Mouse (Mus musculus) forebrain, embryonic 15.5 days (tissue): Measurements from ENCODE around the gene 4933424G06Rik. TPM values are rescaled to one million over a fixed set of nuclear protein-coding genes. Genes with fewer than 3 reads are reported as not detected.

ENCODE experiments used
- ATAC-seq: fragments of 200-750 bp; cut with Nextera tagmentation; replicated peaks from 2 replicates; pipeline ENCODE4 v1.8.0; 2017; ENCODE audit warnings: mild to moderate bottlenecking, moderate TSS enrichment, moderate library complexity
- H3K27ac ChIP-seq: fragments of 300-500 bp; sonication (generic); replicated peaks from 2 replicates; pipeline ENCODE4 v1.5.1; 2015; ENCODE audit warnings: mild to moderate bottlenecking, inconsistent platforms
- H3K27me3 ChIP-seq: fragments of 300-500 bp; sonication (generic); 2 replicates; pipeline ENCODE4 v1.6.1; 2015; ENCODE audit warnings: inconsistent platforms
- H3K36me3 ChIP-seq: fragments of 300-500 bp; sonication (generic); 2 replicates; pipeline ENCODE4 v1.6.1; 2015; ENCODE audit warnings: mild to moderate bottlenecking, inconsistent platforms
- H3K4me1 ChIP-seq: fragments of 300-500 bp; sonication (generic); 2 replicates; pipeline ENCODE4 v1.6.1; 2015; ENCODE audit warnings: inconsistent platforms
- H3K4me2 ChIP-seq: fragments of 300-500 bp; sonication (generic); replicated peaks from 2 replicates; pipeline ENCODE4 v1.6.1; 2015; ENCODE audit warnings: mild to moderate bottlenecking, inconsistent platforms
- H3K4me3 ChIP-seq: fragments of 300-500 bp; sonication (generic); 2 replicates; pipeline ENCODE4 v1.5.1; 2015; ENCODE audit warnings: mild to moderate bottlenecking, inconsistent platforms
- H3K9ac ChIP-seq: fragments of 300-500 bp; sonication (generic); replicated peaks from 2 replicates; pipeline ENCODE4 v1.6.1; 2015; ENCODE audit warnings: mild to moderate bottlenecking, inconsistent platforms
- H3K9me3 ChIP-seq: fragments of 300-500 bp; sonication (generic); 2 replicates; pipeline ENCODE4 v1.6.1; 2016; ENCODE audit warnings: inconsistent platforms
- WGBS: fragments of 180-500 bp; shearing (Covaris S2); methylation state at CpG from one replicate; pipeline ENCODE4 v1.1.7; 2015; ENCODE audit warnings: mixed read lengths; 5-methylcytosine and 5-hydroxymethylcytosine counted together
- polyA plus RNA-seq: library from polyadenylated mRNA; unstranded; fragments of >200 nt; fragmentation: Nextera tagmentation; extraction: Ambion mirVana; gene quantifications from 2 replicates; pipeline ENCODE4 v1.2.1, GENCODE M21; 2015

The 4933424G06Rik gene
- polyA plus RNA-seq, 1 experiment from 2014 or later: 0.43 TPM

DNA sequence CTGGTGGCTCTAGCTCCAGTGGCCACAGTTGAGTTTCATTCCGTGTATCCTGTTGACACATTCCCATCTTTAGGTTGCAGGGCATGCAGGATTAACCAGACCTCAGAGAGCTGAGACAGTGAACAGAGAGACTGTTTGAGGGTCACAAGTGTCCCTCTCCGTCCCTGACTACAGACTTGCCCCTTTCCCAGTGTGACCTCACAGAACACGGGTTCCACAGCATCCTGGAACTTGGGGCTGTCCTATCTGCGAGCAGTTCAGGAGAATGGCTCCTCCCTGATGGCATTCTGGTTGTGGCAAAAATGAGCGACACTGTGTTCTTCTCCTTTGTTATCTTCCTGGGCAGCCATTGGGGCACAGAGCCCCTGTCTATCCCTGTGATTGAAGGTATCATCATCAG, 4.4 kb downstream of the 4933424G06Rik start, which contains the start of gene Actr1b:
Gene Actr1b, minus strand, starts transcription at position 112 of the 400 bp plus-strand sequence.
- no peak within 1 kb of the TSS for H3K9ac ChIP-seq
- no peak within 1 kb of the TSS for H3K4me3 ChIP-seq
- peaks cover 6% of the 10 kb centered on the region; the same call in 1 of the 2 replicates for H3K4me1 ChIP-seq
- ATAC-seq: no peak
- WGBS: 83% methylated on average over 5 of the region's 5 CpGs
- no peaks in the 10 kb centered on the region for H3K27me3 ChIP-seq
- H3K27ac ChIP-seq: no peak within 1 kb of the TSS
- no peaks in the 10 kb centered on the region for H3K36me3 ChIP-seq
- no peak within 1 kb of the TSS for H3K4me2 ChIP-seq
- H3K9me3 ChIP-seq: no peaks in the 10 kb centered on the region

- H3K9ac ChIP-seq: no peak overlapping the region
- H3K36me3 ChIP-seq: no peaks in the 10 kb centered on the region
- 95% methylated on average over 1 of the region's 1 CpGs for whole genome bisulfite sequencing
- H3K4me3 ChIP-seq: no peak overlapping the region
- H3K4me2 ChIP-seq: no peak overlapping the region
- H3K27me3 ChIP-seq: no peaks in the 10 kb centered on the region
- no peak for ATAC-seq
- no peaks in the 10 kb centered on the region for H3K9me3 ChIP-seq
- H3K4me1 ChIP-seq: no peaks in the 10 kb centered on the region
- H3K27ac ChIP-seq: no peak overlapping the region
Observed at GRCm38 (mm10) chr1:36718786-36719185, 8.8 kb downstream of the 4933424G06Rik start.

GRCm38 (mm10) chr1:36723146-36724056, 13.5 kb downstream of the 4933424G06Rik start:
- Histone ChIP-seq H3K4me1 (no peaks in the 10 kb centered on the region), H3K36me3 (no peaks in the 10 kb centered on the region), H3K27me3 (no peaks in the 10 kb centered on the region), H3K9me3 (no peaks in the 10 kb centered on the region), H3K9ac (no peak overlapping the region), H3K4me2 (no peak overlapping the region), H3K4me3 (no peak overlapping the region), H3K27ac (no peak overlapping the region)
- 71% methylated on average over 16 of the region's 16 CpGs for WGBS
- ATAC-seq: no peak

DNA sequence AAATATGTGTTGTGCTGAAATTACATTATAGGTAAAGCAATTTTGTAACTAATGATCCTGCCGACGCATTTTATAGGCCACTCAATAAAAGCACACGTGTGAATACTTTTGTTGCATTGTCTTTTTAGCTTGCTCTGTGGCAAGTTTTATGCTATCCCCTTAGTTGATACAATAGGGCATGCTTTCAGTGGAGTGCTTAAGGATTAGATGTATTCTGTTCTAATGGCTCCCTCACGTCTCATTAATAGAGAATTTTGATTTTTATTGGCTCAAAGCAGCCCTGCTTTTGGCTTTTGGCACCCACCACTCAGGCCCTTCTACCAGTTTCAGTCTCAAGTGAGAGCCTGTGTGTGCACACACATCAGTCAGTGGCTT, 14.1 kb downstream of the 4933424G06Rik start:
- H3K36me3 ChIP-seq: no peaks in the 10 kb centered on the region
- no peak overlapping the region for H3K27ac ChIP-seq
- 35% methylated on average over 4 of the region's 4 CpGs for WGBS
- no peak overlapping the region for H3K4me2 ChIP-seq
- no peak for ATAC-seq
- no peaks in the 10 kb centered on the region for H3K9me3 ChIP-seq
- no peaks in the 10 kb centered on the region for H3K27me3 ChIP-seq
- H3K4me1 ChIP-seq: no peaks in the 10 kb centered on the region
- no peak overlapping the region for H3K9ac ChIP-seq
- H3K4me3 ChIP-seq: no peak overlapping the region

- Histone ChIP-seq H3K9me3 (no peaks in the 10 kb centered on the region), H3K27ac (no peak overlapping the region), H3K4me3 (no peak overlapping the region), H3K9ac (no peak overlapping the region), H3K4me1 (no peaks in the 10 kb centered on the region), H3K27me3 (no peaks in the 10 kb centered on the region), H3K36me3 (no peaks in the 10 kb centered on the region), H3K4me2 (no peak overlapping the region)
- 12% methylated on average over 4 of the region's 4 CpGs for WGBS
- no peak; the same call in 1 of the 2 replicates for ATAC-seq
Observed at GRCm38 (mm10) chr1:36737300-36737699, 27.4 kb downstream of the 4933424G06Rik start.

DNA sequence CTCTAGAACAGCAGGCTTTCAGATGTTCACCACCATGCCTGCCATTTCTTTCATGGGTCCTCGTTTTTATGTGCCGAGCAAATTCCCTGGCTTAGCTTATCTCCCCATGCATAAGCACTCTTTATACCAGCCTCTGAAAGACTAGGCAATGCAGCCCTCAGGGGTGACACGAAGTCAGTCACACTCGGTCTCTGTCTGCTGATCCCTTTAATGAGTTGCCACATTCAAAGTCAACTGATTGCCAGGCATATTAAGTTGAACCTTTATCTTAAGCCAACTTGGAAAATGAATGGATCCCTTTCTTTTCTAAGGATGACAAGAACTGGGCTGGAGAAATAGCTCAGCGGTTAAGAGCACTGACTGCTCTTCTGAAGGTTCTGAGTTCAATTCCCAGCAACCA, 29.3 kb downstream of the 4933424G06Rik start:
- H3K27ac ChIP-seq: no peak overlapping the region
- H3K4me1 ChIP-seq: peaks cover 4% of the 10 kb centered on the region
- no peak for ATAC-seq
- no peak overlapping the region for H3K4me3 ChIP-seq
- H3K9ac ChIP-seq: no peak overlapping the region
- no peaks in the 10 kb centered on the region for H3K9me3 ChIP-seq
- WGBS: 68% methylated on average over 5 of the region's 5 CpGs
- peaks cover 3% of the 10 kb centered on the region; the same call in 1 of the 2 replicates for H3K27me3 ChIP-seq
- H3K36me3 ChIP-seq: no peaks in the 10 kb centered on the region
- H3K4me2 ChIP-seq: no peak overlapping the region

DNA sequence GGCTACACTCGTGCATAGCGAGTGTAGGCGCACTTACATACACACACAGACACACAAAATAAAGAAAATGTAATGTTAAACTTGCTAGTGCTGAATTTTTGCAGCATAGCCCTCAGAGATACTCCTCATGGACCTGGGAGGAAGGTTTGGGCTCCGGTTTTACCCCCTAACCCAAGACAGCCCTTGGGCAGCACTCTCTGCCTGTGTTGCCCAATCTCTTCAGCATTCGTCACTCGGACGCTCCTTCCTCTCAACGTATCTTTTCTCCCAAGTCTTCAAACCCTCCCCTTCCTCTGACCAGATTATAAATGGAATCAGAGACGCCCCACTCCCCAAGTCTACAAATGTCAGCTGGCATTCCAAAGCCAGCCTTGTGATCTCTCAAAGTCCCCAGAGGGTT, 33.1 kb downstream of the 4933424G06Rik start:
- ATAC-seq: no peak
- 83% methylated on average over 9 of the region's 9 CpGs for WGBS

DNA sequence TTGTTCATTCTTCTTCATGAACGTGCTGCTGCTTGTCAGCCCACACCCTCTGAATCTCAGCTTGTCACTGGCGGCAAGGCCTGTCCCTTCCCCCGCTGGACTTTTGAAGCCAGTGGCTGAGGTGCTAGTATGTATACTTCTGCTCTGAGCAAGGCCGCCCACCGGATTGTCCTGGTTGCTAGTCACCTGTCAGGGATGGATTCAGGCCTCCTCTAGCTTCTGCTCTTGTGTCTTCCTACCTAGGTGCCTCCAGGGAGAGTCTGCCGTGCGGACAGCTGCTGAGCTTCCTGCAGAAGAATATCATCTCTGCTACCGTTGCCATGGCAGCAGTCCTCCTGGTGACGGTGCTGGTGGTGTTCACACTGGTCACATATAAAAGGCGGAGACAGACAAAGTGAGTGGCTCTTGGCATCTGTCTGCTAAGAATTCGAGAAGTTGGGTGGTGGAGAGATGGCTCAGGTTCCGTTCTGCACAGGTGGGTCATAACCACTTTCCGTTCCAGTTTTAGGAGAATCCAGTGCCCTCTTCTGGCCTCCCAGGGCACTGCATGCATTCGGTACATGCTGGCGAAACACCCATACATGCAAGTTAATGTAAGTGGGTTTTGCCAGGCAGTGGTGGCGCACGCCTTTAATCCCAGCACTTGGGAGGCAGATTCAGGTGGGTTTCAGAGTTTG, 34.5 kb downstream of the 4933424G06Rik start:
- Histone ChIP-seq H3K9me3 (no peaks in the 10 kb centered on the region), H3K4me3 (peak overlapping the region; percentile 27), H3K27ac (0 out of 2 replicates have a peak overlapping the region, but pooled peaks have one; percentile 12), H3K36me3 (no peaks in the 10 kb centered on the region), H3K9ac (no peak overlapping the region), H3K4me2 (peak overlapping the region; percentile 43), H3K27me3 (peaks cover 3% of the 10 kb centered on the region; the same call in 1 of the 2 replicates), H3K4me1 (peaks cover 10% of the 10 kb centered on the region)
- WGBS: 23% methylated on average over 17 of the region's 17 CpGs
- peak; percentile 88 for ATAC-seq

More for the DNA sequence above, 33.1 kb downstream of the 4933424G06Rik start:
- Histone ChIP-seq H3K9me3 (no peaks in the 10 kb centered on the region), H3K9ac (no peak overlapping the region), H3K36me3 (no peaks in the 10 kb centered on the region), H3K4me1 (peaks cover 10% of the 10 kb centered on the region), H3K4me3 (no peak overlapping the region), H3K27ac (no peak overlapping the region), H3K4me2 (no peak overlapping the region), H3K27me3 (peaks cover 3% of the 10 kb centered on the region; the same call in 1 of the 2 replicates)

DNA sequence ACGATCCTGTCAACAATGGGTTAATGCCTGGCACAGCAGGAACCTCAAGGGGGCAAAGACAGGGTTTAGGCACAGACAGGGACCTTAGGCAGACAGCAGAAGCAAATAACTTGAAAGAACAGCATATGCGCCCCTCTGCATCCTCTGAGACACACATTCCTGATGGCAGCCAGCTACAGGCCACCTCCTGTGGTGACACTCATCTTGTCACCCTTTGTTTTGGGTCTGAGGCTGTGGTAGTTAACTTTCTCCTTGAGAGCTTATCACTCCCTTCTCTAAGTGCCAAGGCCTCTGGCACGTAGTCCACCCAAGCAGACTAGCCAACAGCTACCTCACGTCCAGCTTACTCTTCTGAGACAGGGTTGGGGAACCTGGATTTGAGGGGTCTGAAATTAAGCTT, 35.7 kb downstream of the 4933424G06Rik start:
- WGBS: 41% methylated on average over 4 of the region's 4 CpGs
- no peak overlapping the region for H3K4me2 ChIP-seq
- ATAC-seq: no peak
- H3K4me3 ChIP-seq: no peak overlapping the region
- H3K36me3 ChIP-seq: no peaks in the 10 kb centered on the region
- no peak overlapping the region for H3K9ac ChIP-seq
- peaks cover 3% of the 10 kb centered on the region; the same call in 1 of the 2 replicates for H3K27me3 ChIP-seq
- H3K9me3 ChIP-seq: no peaks in the 10 kb centered on the region
- peaks cover 10% of the 10 kb centered on the region for H3K4me1 ChIP-seq
- H3K27ac ChIP-seq: no peak overlapping the region

DNA sequence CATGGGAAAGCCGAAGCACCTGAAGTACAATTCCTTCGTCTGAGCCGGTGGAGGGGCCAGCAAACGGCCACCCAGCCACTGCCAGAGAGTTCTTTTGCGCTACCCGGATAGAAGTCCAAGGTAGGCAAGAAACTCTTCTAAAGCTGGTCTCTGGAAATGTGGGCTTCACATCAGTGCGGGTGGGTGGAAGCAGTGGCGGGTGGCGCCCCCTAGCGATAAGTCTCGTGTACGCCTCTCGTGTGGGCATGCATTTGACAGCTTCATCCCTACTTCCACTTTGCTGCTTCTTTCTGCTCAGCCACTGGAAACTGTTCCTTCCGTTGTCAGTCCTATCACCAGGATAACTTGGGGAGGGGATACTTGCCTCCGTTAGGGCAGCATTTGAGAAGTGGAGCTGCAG, 36.5 kb downstream of the 4933424G06Rik start:
- Histone ChIP-seq H3K4me2 (no peak overlapping the region), H3K4me3 (no peak overlapping the region), H3K4me1 (peaks cover 10% of the 10 kb centered on the region), H3K9me3 (no peaks in the 10 kb centered on the region), H3K9ac (no peak overlapping the region), H3K27ac (no peak overlapping the region), H3K36me3 (no peaks in the 10 kb centered on the region), H3K27me3 (peaks cover 3% of the 10 kb centered on the region; the same call in 1 of the 2 replicates)
- WGBS: 43% methylated on average over 15 of the region's 15 CpGs
- no peak for ATAC-seq

DNA sequence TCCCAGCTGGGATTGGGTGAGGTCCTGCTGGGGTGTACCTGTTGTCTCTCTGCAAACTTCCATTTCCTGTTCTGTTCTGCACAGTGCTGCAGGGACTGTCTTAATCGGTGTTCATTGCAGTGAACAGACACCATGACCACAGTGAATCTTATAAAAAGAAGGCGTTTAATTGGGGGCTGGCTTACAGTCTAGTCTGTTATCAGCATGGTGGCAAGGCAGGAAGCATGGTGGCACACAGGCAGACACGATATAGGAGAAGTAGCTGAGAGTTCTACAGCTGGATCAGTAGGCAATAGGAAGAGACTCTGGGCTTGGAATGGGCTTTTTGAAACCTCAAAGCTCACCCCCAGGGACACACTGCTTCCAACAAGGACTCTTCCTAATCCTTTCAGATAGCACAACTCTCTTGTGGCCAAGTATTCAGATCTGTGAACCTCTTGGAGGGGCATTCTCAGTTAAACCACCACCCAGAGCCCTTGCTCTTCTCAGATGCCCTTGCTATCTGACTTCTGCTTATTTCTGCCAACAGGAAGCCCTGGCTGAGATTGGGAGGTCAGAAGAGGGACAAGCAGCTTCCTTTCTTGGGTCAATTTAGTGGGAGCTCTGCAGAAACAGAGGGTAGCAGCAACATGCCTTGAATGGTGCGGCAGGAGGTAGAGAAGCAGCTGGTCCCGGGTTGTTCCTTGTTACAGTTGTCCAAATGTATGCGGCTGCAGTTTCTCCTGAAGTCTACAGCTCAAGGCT, 44.2 kb downstream of the 4933424G06Rik start:
- WGBS: 89% methylated on average over 6 of the region's 6 CpGs
- Histone ChIP-seq H3K9ac (no peak overlapping the region), H3K9me3 (no peaks in the 10 kb centered on the region), H3K36me3 (no peaks in the 10 kb centered on the region), H3K4me3 (no peak overlapping the region), H3K27ac (no peak overlapping the region), H3K4me1 (no peaks in the 10 kb centered on the region), H3K27me3 (no peaks in the 10 kb centered on the region), H3K4me2 (no peak overlapping the region)
- ATAC-seq: no peak

GRCm38 (mm10) chr1:36758553-36758952, 48.6 kb downstream of the 4933424G06Rik start:
- WGBS: 89% methylated on average over 9 of the region's 9 CpGs
- Histone ChIP-seq H3K27me3 (no peaks in the 10 kb centered on the region), H3K9ac (no peak overlapping the region), H3K4me3 (no peak overlapping the region), H3K36me3 (no peaks in the 10 kb centered on the region), H3K9me3 (no peaks in the 10 kb centered on the region), H3K4me2 (no peak overlapping the region), H3K4me1 (no peaks in the 10 kb centered on the region), H3K27ac (no peak overlapping the region)
- no peak for ATAC-seq
